Mouse (Mus musculus): ENCODE measurements around the gene Rnf212. TPM values are rescaled to one million over a fixed set of nuclear protein-coding genes. Genes with fewer than 3 reads are reported as not detected.
"Not testable (repeated sequence)": the region's sequence is repeated elsewhere in the genome, so short reads cannot be mapped to it uniquely, and the experiment has no call there.

The Rnf212 gene
- not detected in 2 replicates for polyA plus RNA-seq (2012)

- TF ChIP-seq GATA1 (IDR thresholded peaks at IDR 0.05; ENCODE audit: low read length): no peak
Measured at GRCm38 (mm10) chr5:108774630-108775306, at the start of gene Rnf212. Gene Rnf212 (minus strand): TSS chr5:108774982.

- TF ChIP-seq GATA1 (IDR thresholded peaks at IDR 0.05; ENCODE audit: low read length): no peak
Measured at GRCm38 (mm10) chr5:108823276-108823675, 48.5 kb upstream of the Rnf212 start.

GRCm38 (mm10) chr5:108808750-108809149 is 34.0 kb upstream of the Rnf212 start, which contains the start of gene Vmn2r8:
Gene Vmn2r8 (minus strand): TSS chr5:108808850.
- TF ChIP-seq GATA1 (IDR thresholded peaks at IDR 0.05; ENCODE audit: low read length): not testable (repeated sequence)

- TF ChIP-seq GATA1 (IDR thresholded peaks at IDR 0.05; ENCODE audit: low read length): no peak
Measured at GRCm38 (mm10) chr5:108803646-108804045, 28.9 kb upstream of the Rnf212 start.

GRCm38 (mm10) chr5:108795263-108795662 is 20.5 kb upstream of the Rnf212 start, which contains the start of gene Tmed11:
Gene Tmed11 (minus strand): TSS chr5:108795363.
- TF ChIP-seq GATA1 (IDR thresholded peaks at IDR 0.05; ENCODE audit: low read length): not testable (repeated sequence)

GRCm38 (mm10) chr5:108760002-108760401 is 14.8 kb downstream of the Rnf212 start:
- no peak for TF ChIP-seq GATA1 (IDR thresholded peaks at IDR 0.05; ENCODE audit: low read length)

- no peak for TF ChIP-seq GATA1 (IDR thresholded peaks at IDR 0.05; ENCODE audit: low read length)
Measured at GRCm38 (mm10) chr5:108758396-108758795, 16.4 kb downstream of the Rnf212 start.

GRCm38 (mm10) chr5:108750328-108751210 is 24.2 kb downstream of the Rnf212 start:
- no peak for TF ChIP-seq GATA1 (IDR thresholded peaks at IDR 0.05; ENCODE audit: low read length)

GRCm38 (mm10) chr5:108744629-108745028 is 30.2 kb downstream of the Rnf212 start:
- no peak for TF ChIP-seq GATA1 (IDR thresholded peaks at IDR 0.05; ENCODE audit: low read length)

GRCm38 (mm10) chr5:108743856-108744255 is 30.9 kb downstream of the Rnf212 start:
- no peak for TF ChIP-seq GATA1 (IDR thresholded peaks at IDR 0.05; ENCODE audit: low read length)

GRCm38 (mm10) chr5:108742596-108742995 is 32.2 kb downstream of the Rnf212 start:
- no peak for TF ChIP-seq GATA1 (IDR thresholded peaks at IDR 0.05; ENCODE audit: low read length)

GRCm38 (mm10) chr5:108741844-108742243 is 32.9 kb downstream of the Rnf212 start:
- no peak for TF ChIP-seq GATA1 (IDR thresholded peaks at IDR 0.05; ENCODE audit: low read length)

- TF ChIP-seq GATA1 (IDR thresholded peaks at IDR 0.05; ENCODE audit: low read length): no peak
Measured at GRCm38 (mm10) chr5:108727425-108727824, 47.4 kb downstream of the Rnf212 start.

- no peak for TF ChIP-seq GATA1 (IDR thresholded peaks at IDR 0.05; ENCODE audit: low read length)
Measured at GRCm38 (mm10) chr5:108726557-108727248, 48.1 kb downstream of the Rnf212 start.

- TF ChIP-seq GATA1 (IDR thresholded peaks at IDR 0.05; ENCODE audit: low read length): no peak
Measured at GRCm38 (mm10) chr5:108724006-108724405, 50.8 kb downstream of the Rnf212 start.

- no peak for TF ChIP-seq GATA1 (IDR thresholded peaks at IDR 0.05; ENCODE audit: low read length)
Measured at GRCm38 (mm10) chr5:108719761-108720160, 55.0 kb downstream of the Rnf212 start.
